Mouse (Mus musculus) embryonic fibroblast, embryonic 13.5 days (primary cell): ENCODE measurements around the gene Smdt1.
A peak's percentile ranks its signal among the peaks of the same experiment; 100 is the strongest.

Source experiments
- CTCF ChIP-seq: IDR thresholded peaks from 2 replicates; pipeline ENCODE4 v1.5.1; 2011; ENCODE audit warnings: mild to moderate bottlenecking, control low read depth, low read length, moderate library complexity, borderline replicate concordance; ENCODE audit not compliant: insufficient read depth
- POLR2A ChIP-seq: IDR thresholded peaks from 2 replicates; pipeline ENCODE4 v1.6.1; 2011; ENCODE audit warnings: low read depth, mild to moderate bottlenecking, control low read depth, low read length, moderate library complexity

GRCm38 (mm10) chr15:82345820-82346470 lies 7.2 kb downstream of the Smdt1 start:
- TF ChIP-seq POLR2A (peak; percentile 66), CTCF (no peak)
